Mouse (Mus musculus): ENCODE measurements around the gene Pdcd2.

DNA sequence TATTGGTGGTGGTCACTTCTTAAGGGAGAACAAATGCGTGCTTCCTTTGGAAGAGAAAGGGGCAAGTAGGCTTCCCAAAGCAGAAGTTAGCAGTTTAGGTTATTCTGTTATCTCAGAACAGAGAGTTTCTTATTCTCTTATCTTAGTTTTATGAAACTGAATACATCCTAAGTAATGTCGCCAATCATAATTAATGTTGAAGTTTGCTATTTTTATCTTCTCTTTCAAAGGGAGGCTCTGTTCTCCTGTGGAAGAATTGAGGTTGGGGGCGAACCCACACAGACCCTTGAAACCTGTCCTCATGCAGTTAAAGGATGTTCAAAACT lies 673 bp upstream of the Pdcd2 start:
- no peak for TF ChIP-seq POLR2A (IDR thresholded peaks at IDR 0.05; ENCODE audit: borderline replicate concordance, low read depth, low read length)
- no peak for TF ChIP-seq CTCF (IDR thresholded peaks at IDR 0.05; ENCODE audit: low read depth, low read length)

Measured in bone marrow macrophage, adult 2 months (primary cell).